Mouse (Mus musculus) MEL (cell line): Measurements from ENCODE around the gene Lix1l. TPM values are rescaled to one million over a fixed set of nuclear protein-coding genes. Genes with fewer than 3 reads are reported as not detected.
A peak's percentile ranks its signal among the peaks of the same experiment; 100 is the strongest.

Source experiments
- DNase-seq: peaks from one replicate; pipeline ENCODE4 v3.0.0; 2011; ENCODE audit warnings: low read depth, low spot score
- H3K27ac ChIP-seq: 2 replicates; pipeline ENCODE4 v1.5.1; 2012; ENCODE audit warnings: low read depth, mild to moderate bottlenecking, control low read depth, low read length, moderate library complexity; ENCODE audit not compliant: control insufficient read depth
- H3K27me3 ChIP-seq, 2 experiments: fragments of 150-350 bp in 1 of 2; sonication (generic) in 1 of 2; 2 replicates each; pipeline ENCODE4 v1.6.1; 2012; ENCODE audit warnings: low read length in 2 of 2, mild to moderate bottlenecking in 2 of 2, improper control_type of control experiment in 1 of 2, moderate library complexity in 1 of 2; ENCODE audit not compliant: insufficient read depth in 2 of 2, control insufficient read depth in 1 of 2
- H3K36me3 ChIP-seq, 2 experiments: 2 replicates each; pipeline ENCODE4 v1.6.1; 2012 to 2014; ENCODE audit warnings: low read length in 2 of 2, improper control_type of control experiment in 1 of 2, inconsistent platforms in 1 of 2, mild to moderate bottlenecking in 1 of 2; ENCODE audit not compliant: insufficient read depth in 2 of 2, control insufficient read depth in 1 of 2
- H3K4me1 ChIP-seq, 2 experiments: fragments of 150-350 bp in 1 of 2; sonication (generic) in 1 of 2; 2 replicates each; pipeline ENCODE4 v1.6.1; 2012; ENCODE audit warnings: low read length in 2 of 2, improper control_type of control experiment in 1 of 2, mild to moderate bottlenecking in 1 of 2; ENCODE audit not compliant: insufficient read depth in 2 of 2, control insufficient read depth in 1 of 2
- H3K4me3 ChIP-seq, 2 experiments: fragments of 150-350 bp in 1 of 2; sonication (generic) in 1 of 2; 2 replicates each; pipeline ENCODE4 v1.5.1; 2012; ENCODE audit warnings: low read depth in 2 of 2, low read length in 2 of 2, mild to moderate bottlenecking in 2 of 2, moderate library complexity in 2 of 2, control low read depth in 1 of 2, improper control_type of control experiment in 1 of 2; ENCODE audit not compliant: control insufficient read depth in 1 of 2, insufficient read depth in 1 of 2
- H3K79me2 ChIP-seq: 2 replicates; pipeline ENCODE4 v1.6.1; 2012; ENCODE audit warnings: mild to moderate bottlenecking, low read length, moderate library complexity; ENCODE audit not compliant: control insufficient read depth, poor library complexity, insufficient read depth
- H3K9ac ChIP-seq: 2 replicates; pipeline ENCODE4 v1.6.1; 2012; ENCODE audit warnings: low read depth, mild to moderate bottlenecking, control low read depth, low read length, moderate library complexity; ENCODE audit not compliant: control insufficient read depth, poor library complexity, severe bottlenecking
- H3K9me3 ChIP-seq: fragments of 150-350 bp; sonication (generic); replicated peaks from 2 replicates; pipeline ENCODE4 v1.6.1; 2012; ENCODE audit warnings: mild to moderate bottlenecking, low read length, improper control_type of control experiment, moderate library complexity; ENCODE audit not compliant: insufficient read depth
- BHLHE40 ChIP-seq: IDR thresholded peaks from 2 replicates; pipeline ENCODE4 v1.6.1; 2012; ENCODE audit warnings: low read depth, mild to moderate bottlenecking, inconsistent platforms, low read length, improper control_type of control experiment, borderline replicate concordance
- CHD2 ChIP-seq: IDR thresholded peaks from 2 replicates; pipeline ENCODE4 v1.6.1; 2011; ENCODE audit warnings: low read length, improper control_type of control experiment
- E2F4 ChIP-seq: IDR thresholded peaks from 2 replicates; pipeline ENCODE4 v1.6.1; 2011; ENCODE audit warnings: low read depth, low read length, improper control_type of control experiment, borderline replicate concordance
- EP300 ChIP-seq, 2 experiments: IDR thresholded peaks; 2 replicates each; pipeline ENCODE4 v1.6.1; 2011; ENCODE audit warnings: improper control_type of control experiment in 2 of 2, low read length in 2 of 2, low read depth in 1 of 2, mild to moderate bottlenecking in 1 of 2
- ETS1 ChIP-seq: IDR thresholded peaks from 2 replicates; pipeline ENCODE4 v1.6.1; 2012; ENCODE audit warnings: low read depth, mild to moderate bottlenecking, inconsistent platforms, low read length, improper control_type of control experiment, moderate library complexity
- GATA1 ChIP-seq: IDR thresholded peaks from 2 replicates; pipeline ENCODE4 v1.6.1; 2011; ENCODE audit warnings: low read depth, low read length, improper control_type of control experiment
- HCFC1 ChIP-seq: IDR thresholded peaks from 2 replicates; pipeline ENCODE4 v1.6.1; 2012; ENCODE audit warnings: low read depth, mild to moderate bottlenecking, inconsistent platforms, low read length, improper control_type of control experiment, moderate library complexity
- JUND ChIP-seq: IDR thresholded peaks from 2 replicates; pipeline ENCODE4 v1.6.1; 2011; ENCODE audit warnings: low read depth, mild to moderate bottlenecking, improper control_type of control experiment, low read length
- KAT2A ChIP-seq: conservative IDR thresholded peaks from 2 replicates; pipeline ENCODE4 v1.6.1; 2012; ENCODE audit warnings: low read depth, low read length, improper control_type of control experiment, inconsistent platforms
- MAX ChIP-seq: IDR thresholded peaks from 2 replicates; pipeline ENCODE4 v1.6.1; 2011; ENCODE audit warnings: low read length, improper control_type of control experiment
- MEF2A ChIP-seq: IDR thresholded peaks from 2 replicates; pipeline ENCODE4 v1.6.1; 2014; ENCODE audit warnings: low read depth, mild to moderate bottlenecking, inconsistent platforms, low read length, improper control_type of control experiment; ENCODE audit not compliant: poor library complexity, insufficient replicate concordance, severe bottlenecking; ENCODE audit errors: extremely low read depth
- POLR2AphosphoS2 ChIP-seq: IDR thresholded peaks from 2 replicates; pipeline ENCODE4 v1.6.1; 2011; ENCODE audit warnings: low read length, improper control_type of control experiment
- SIN3A ChIP-seq: IDR thresholded peaks from 2 replicates; pipeline ENCODE4 v1.6.1; 2012; ENCODE audit warnings: low read length, improper control_type of control experiment, inconsistent platforms
- TBP ChIP-seq: IDR thresholded peaks from 2 replicates; pipeline ENCODE4 v1.8.0; 2011; ENCODE audit warnings: low read depth, low read length, improper control_type of control experiment
- USF1 ChIP-seq: IDR thresholded peaks from 2 replicates; pipeline ENCODE4 v1.6.1; 2014; ENCODE audit warnings: low read depth, mild to moderate bottlenecking, inconsistent platforms, low read length, improper control_type of control experiment, moderate library complexity
- ZC3H11A ChIP-seq: IDR thresholded peaks from 2 replicates; pipeline ENCODE4 v1.6.1; 2012; ENCODE audit warnings: low read depth, mild to moderate bottlenecking, inconsistent platforms, low read length, improper control_type of control experiment
- ZMIZ1 ChIP-seq: IDR thresholded peaks from 2 replicates; pipeline ENCODE4 v1.6.1; 2012; ENCODE audit warnings: low read depth, mild to moderate bottlenecking, inconsistent platforms, low read length, improper control_type of control experiment, moderate library complexity
- ZNF384 ChIP-seq: IDR thresholded peaks from 2 replicates; pipeline ENCODE4 v1.6.1; 2012; ENCODE audit warnings: low read depth, mild to moderate bottlenecking, inconsistent platforms, low read length, improper control_type of control experiment
- polyA plus RNA-seq, 2 experiments: library from polyadenylated mRNA; stranded (reverse) in 1 of 2; unstranded in 1 of 2; fragments of >175 nt in 1 of 2; fragments of >200 nt in 1 of 2; gene quantifications; 2 replicates each; pipeline versions ENCODE4 v1.2.1 to v1.2.4; 2012; ENCODE audit warnings: low replicate concordance in 2 of 2, low read depth in 1 of 2; ENCODE audit not compliant: insufficient read length in 2 of 2, insufficient read depth in 1 of 2, missing spikeins in 1 of 2
- total RNA-seq: library from RNA; depleted of rRNA; stranded (reverse); fragments of 300-350 nt; gene quantifications from 2 replicates; pipeline ENCODE4 v1.2.3, GENCODE M21; 2012

Lix1l gene
- total and polyA plus RNA-seq, 3 experiments, result 5.4 to 17.0 TPM; not detected in 1

DNA sequence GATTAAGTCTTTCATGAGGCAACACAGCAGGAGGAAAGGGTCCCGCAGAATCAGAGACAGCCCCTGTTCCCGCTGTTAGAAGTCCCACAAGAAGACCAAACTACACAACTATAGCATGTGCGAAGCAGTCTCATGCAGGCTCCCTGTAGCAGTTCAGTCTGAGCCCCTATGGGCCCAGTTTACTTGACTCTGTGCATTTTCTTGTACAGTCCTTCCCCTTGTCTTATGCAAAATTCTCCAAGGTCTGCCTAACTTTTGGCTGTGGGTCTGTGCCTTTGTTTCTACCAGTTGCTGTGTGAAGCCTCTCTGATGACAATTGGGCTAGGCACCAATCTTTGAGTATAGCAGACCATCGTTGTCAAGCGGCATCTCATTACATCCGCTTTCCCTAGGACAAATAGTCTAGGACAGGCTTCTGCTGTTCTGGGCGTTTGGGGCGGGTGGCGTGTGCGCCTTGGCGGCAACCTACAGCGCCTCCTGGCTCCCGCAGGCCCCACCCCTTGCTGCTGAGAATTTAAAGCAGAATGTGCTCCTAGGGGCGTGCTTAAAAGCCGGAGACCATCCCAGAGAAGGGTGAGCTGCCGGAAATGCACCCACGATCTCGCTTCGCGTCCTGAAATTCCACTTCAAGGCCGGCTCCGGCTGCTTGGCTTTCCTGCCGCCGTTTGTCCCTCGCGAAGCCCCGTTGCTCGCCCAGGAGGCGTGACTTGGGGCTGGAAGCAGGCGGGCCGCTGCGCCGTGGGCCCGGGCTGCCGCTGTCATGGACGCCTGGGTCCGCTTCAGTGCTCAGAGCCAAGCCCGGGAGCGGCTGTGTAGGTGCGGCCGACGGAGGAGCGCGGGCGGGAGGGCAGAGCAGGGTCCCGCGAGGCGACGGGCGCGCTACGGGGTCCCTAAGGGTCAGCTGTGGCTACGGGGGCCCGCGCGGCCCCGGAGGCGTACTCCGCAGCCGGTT, 34.3 kb downstream of the Lix1l start, which contains the start of the genes Pex11b and Gm42957 (continued):
- TF ChIP-seq SIN3A (peak; percentile 98), HCFC1 (peak; percentile 88), MEF2A (0 out of 2 replicates have a peak, but pooled peaks have one; percentile 15), KAT2A (peak; percentile 63; the same call in 1 of the 2 replicates), JUND (no peak), ETS1 (peak; percentile 58; the same call in 1 of the 2 replicates), USF1 (peak; percentile 65), ZMIZ1 (peak; percentile 90), TBP (peak; percentile 95), MAX (peak; percentile 92), BHLHE40 (no peak), CHD2 (no peak), ZNF384 (no peak), ZC3H11A (peak; percentile 23; the same call in 1 of the 2 replicates)
- TF ChIP-seq, all 39 proteins: peak for 26

GRCm38 (mm10) chr3:96635906-96636305, 35.0 kb downstream of the Lix1l start:
- Histone ChIP-seq H3K79me2 (peaks cover 17% of the 10 kb centered on the region), H3K4me3 (peak overlapping the region; percentile 73 to 89), H3K4me1 (peaks cover 6 to 19% of the 10 kb centered on the region in 2 experiments), H3K36me3 (peaks cover 17 to 31% of the 10 kb centered on the region in 2 experiments), H3K27ac (peak overlapping the region; percentile 80), H3K27me3 (no peaks in the 10 kb centered on the region), H3K9ac (peak overlapping the region; percentile 87), H3K9me3 (no peaks in the 10 kb centered on the region)
- DNase-seq, result peak; percentile 71
- TF ChIP-seq EP300 (IDR thresholded peaks at IDR 0.05; ENCODE audit: low read depth in 1 of 2, low read length in 2 of 2) (peak in 1 of 2 experiments; percentile 2; a peak in 2 of 4 replicates), E2F4 (peak; percentile 10; the same call in 1 of the 2 replicates), ETS1 (0 out of 2 replicates have a peak, but pooled peaks have one; percentile 9), MAX (peak; percentile 27; the same call in 1 of the 2 replicates), POLR2AphosphoS2 (no peak), GATA1 (peak; percentile 29; the same call in 1 of the 2 replicates), KAT2A (no peak)
